Mouse (Mus musculus) hindlimb bud, embryonic 11.5 days (tissue): ENCODE measurements around the gene Gm13288.
"Not testable (repeated sequence)": the region's sequence is repeated elsewhere in the genome, so short reads cannot be mapped to it uniquely, and the experiment has no call there.

ENCODE experiments used
- DNase-seq: peaks from one replicate; pipeline ENCODE4 v3.0.0-alpha.2; 2012; ENCODE audit warnings: low read depth, low spot score; ENCODE audit errors: extremely low spot score

Gm13288 gene

GRCm38 (mm10) chr4:88805231-88805630 is at the start of gene Gm13288:
Gene Gm13288 (plus strand): TSS chr4:88805531.
- not testable (repeated sequence) for DNase-seq

GRCm38 (mm10) chr4:88756581-88757513 is 48.5 kb upstream of the Gm13288 start:
- not testable (repeated sequence) for DNase-seq

- DNase-seq = not testable (repeated sequence)
Measured at GRCm38 (mm10) chr4:88757628-88758031, 47.7 kb upstream of the Gm13288 start.

GRCm38 (mm10) chr4:88758751-88759150 is 46.6 kb upstream of the Gm13288 start:
- not testable (repeated sequence) for DNase-seq

- DNase-seq = not testable (repeated sequence)
Measured at GRCm38 (mm10) chr4:88759610-88760268, 45.6 kb upstream of the Gm13288 start, which contains the start of gene Gm13283. Gene Gm13283 (plus strand): TSS chr4:88760119.

GRCm38 (mm10) chr4:88760431-88760830 is 44.9 kb upstream of the Gm13288 start:
- not testable (repeated sequence) for DNase-seq

GRCm38 (mm10) chr4:88761776-88762175 is 43.6 kb upstream of the Gm13288 start:
- not testable (repeated sequence) for DNase-seq

GRCm38 (mm10) chr4:88762341-88762740 is 43.0 kb upstream of the Gm13288 start:
- DNase-seq = not testable (repeated sequence)

GRCm38 (mm10) chr4:88763384-88764018 is 41.8 kb upstream of the Gm13288 start:
- DNase-seq = not testable (repeated sequence)

- not testable (repeated sequence) for DNase-seq
Measured at GRCm38 (mm10) chr4:88773534-88773933, 31.8 kb upstream of the Gm13288 start, which contains the start of gene Gm13290. Gene Gm13290 (plus strand): TSS chr4:88773834.

GRCm38 (mm10) chr4:88776622-88777021 is 28.7 kb upstream of the Gm13288 start, which contains the start of gene Gm13289:
Gene Gm13289 (plus strand): TSS chr4:88776922.
- not testable (repeated sequence) for DNase-seq

- DNase-seq = not testable (repeated sequence)
Measured at GRCm38 (mm10) chr4:88779550-88779949, 25.8 kb upstream of the Gm13288 start, which contains the start of gene Gm13272. Gene Gm13272 (plus strand): TSS chr4:88779850.

- not testable (repeated sequence) for DNase-seq
Measured at GRCm38 (mm10) chr4:88780320-88780719, 25.0 kb upstream of the Gm13288 start.

GRCm38 (mm10) chr4:88781831-88782230 is 23.5 kb upstream of the Gm13288 start, which contains the start of gene Ifnz:
Gene Ifnz (plus strand): TSS chr4:88782131.
- DNase-seq = not testable (repeated sequence)

- DNase-seq = not testable (repeated sequence)
Measured at GRCm38 (mm10) chr4:88782335-88782734, 23.0 kb upstream of the Gm13288 start.

- DNase-seq = not testable (repeated sequence)
Measured at GRCm38 (mm10) chr4:88785409-88785808, 19.9 kb upstream of the Gm13288 start, which contains the start of gene Gm13276. Gene Gm13276 (plus strand): TSS chr4:88785709.

GRCm38 (mm10) chr4:88788402-88788801 is 16.9 kb upstream of the Gm13288 start, which contains the start of gene Gm13277:
Gene Gm13277 (plus strand): TSS chr4:88788632.
- DNase-seq = not testable (repeated sequence)

GRCm38 (mm10) chr4:88791250-88791649 is 14.1 kb upstream of the Gm13288 start, which contains the start of gene Gm13278:
Gene Gm13278 (plus strand): TSS chr4:88791550.
- DNase-seq = not testable (repeated sequence)

- DNase-seq = not testable (repeated sequence)
Measured at GRCm38 (mm10) chr4:88793936-88794675, 11.2 kb upstream of the Gm13288 start, which contains the start of gene Gm13275. Gene Gm13275 (plus strand): TSS chr4:88794487.

GRCm38 (mm10) chr4:88797097-88797496 is 8.2 kb upstream of the Gm13288 start, which contains the start of gene Gm13279:
Gene Gm13279 (plus strand): TSS chr4:88797397.
- DNase-seq = not testable (repeated sequence)
